Mouse (Mus musculus) neural tube, embryonic 13.5 days (tissue): ENCODE data around the gene Fgfr2. TPM values are rescaled to one million over a fixed set of nuclear protein-coding genes. Genes with fewer than 3 reads are reported as not detected.

Experiments
- ATAC-seq: fragments of 200-750 bp; cut with Nextera tagmentation; 2 replicates; pipeline ENCODE4 v1.8.0; 2017; ENCODE audit warnings: low read depth, mild to moderate bottlenecking, moderate TSS enrichment, moderate library complexity
- H3K27ac ChIP-seq: fragments of 300-500 bp; sonication (generic); replicated peaks from 2 replicates; pipeline ENCODE4 v1.5.1; 2015; ENCODE audit warnings: moderate library complexity, mild to moderate bottlenecking, inconsistent platforms
- H3K27me3 ChIP-seq: fragments of 300-500 bp; sonication (generic); 2 replicates; pipeline ENCODE4 v1.6.1; 2015; ENCODE audit warnings: mild to moderate bottlenecking, inconsistent platforms
- H3K36me3 ChIP-seq: fragments of 300-500 bp; sonication (generic); 2 replicates; pipeline ENCODE4 v1.6.1; 2015; ENCODE audit warnings: mild to moderate bottlenecking, inconsistent platforms
- H3K4me1 ChIP-seq: fragments of 300-500 bp; sonication (generic); replicated peaks from 2 replicates; pipeline ENCODE4 v1.6.1; 2015; ENCODE audit warnings: inconsistent platforms
- H3K4me2 ChIP-seq: fragments of 300-500 bp; sonication (generic); 2 replicates; pipeline ENCODE4 v1.6.1; 2015; ENCODE audit warnings: inconsistent platforms, mild to moderate bottlenecking, moderate library complexity
- H3K4me3 ChIP-seq: fragments of 300-500 bp; sonication (generic); 2 replicates; pipeline ENCODE4 v1.5.1; 2015; ENCODE audit warnings: mild to moderate bottlenecking, inconsistent platforms
- H3K9ac ChIP-seq: fragments of 300-500 bp; sonication (generic); 2 replicates; pipeline ENCODE4 v1.6.1; 2015; ENCODE audit warnings: moderate library complexity, mild to moderate bottlenecking, inconsistent platforms
- H3K9me3 ChIP-seq: fragments of 300-500 bp; sonication (generic); 2 replicates; pipeline ENCODE4 v1.6.1; 2016; ENCODE audit warnings: inconsistent platforms
- WGBS: fragments of 180-500 bp; shearing (Covaris S2); methylation state at CpG from one replicate; pipeline ENCODE4 v1.1.7; 2015; 5-methylcytosine and 5-hydroxymethylcytosine counted together
- polyA plus RNA-seq: library from polyadenylated mRNA; unstranded; fragments of >200 nt; fragmentation: Nextera tagmentation; extraction: Ambion mirVana; gene quantifications from 2 replicates; pipeline ENCODE4 v1.2.1, GENCODE M21; 2015

The Fgfr2 gene
- polyA plus RNA-seq, 1 experiment from 2014 or later, result 22.9 TPM

DNA sequence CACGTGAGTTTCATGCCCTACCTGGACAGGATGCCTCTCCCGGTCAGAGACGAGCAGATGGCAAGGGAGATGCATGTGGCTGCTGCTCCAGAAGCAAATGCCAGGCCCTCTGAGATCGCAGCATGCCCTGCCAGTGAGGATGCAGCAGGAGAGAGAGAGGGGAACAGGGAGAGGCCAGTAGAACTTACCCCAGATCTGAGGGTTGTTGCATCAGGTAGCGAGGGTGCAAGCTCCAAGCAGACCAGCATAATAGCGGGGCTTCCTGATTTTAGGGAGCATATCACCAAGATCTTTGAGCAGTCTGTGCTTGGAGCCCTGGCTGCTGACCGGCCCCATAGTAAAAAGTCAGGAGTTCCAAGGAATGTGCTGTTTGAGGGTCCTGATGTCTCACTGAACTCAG, 2497.8 kb downstream of the Fgfr2 start:
- H3K9ac ChIP-seq, result no peak overlapping the region
- H3K27ac ChIP-seq, result no peak overlapping the region
- H3K4me1 ChIP-seq, result no peaks in the 10 kb centered on the region; the same call in 1 of the 2 replicates
- no peaks in the 10 kb centered on the region for H3K9me3 ChIP-seq
- no peak for ATAC-seq
- H3K4me2 ChIP-seq, result no peak overlapping the region
- 83% methylated on average over 7 of the region's 7 CpGs for WGBS
- H3K4me3 ChIP-seq, result no peak overlapping the region
- H3K27me3 ChIP-seq, result no peaks in the 10 kb centered on the region
- no peaks in the 10 kb centered on the region for H3K36me3 ChIP-seq

DNA sequence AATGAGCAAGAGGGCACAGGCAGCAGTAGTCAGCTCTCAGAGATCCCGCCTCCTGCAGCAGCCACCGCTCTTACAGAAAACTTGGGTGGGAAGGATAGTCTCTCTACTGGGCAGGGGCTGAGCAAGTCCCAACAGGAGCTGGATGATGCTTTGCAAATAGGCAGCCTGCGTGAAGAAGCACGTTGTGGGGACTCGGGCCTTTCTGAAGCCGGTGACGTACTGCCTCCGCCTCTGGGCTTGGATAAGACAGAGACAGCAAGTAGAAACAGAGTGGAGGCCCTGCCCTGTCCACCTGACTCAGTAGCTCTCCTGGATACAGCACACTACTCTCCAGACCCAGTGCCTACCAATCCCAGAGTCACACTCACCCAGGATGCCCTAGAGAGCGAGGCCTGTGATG, 2498.9 kb downstream of the Fgfr2 start:
- H3K27ac ChIP-seq, result no peak overlapping the region
- no peaks in the 10 kb centered on the region for H3K9me3 ChIP-seq
- H3K9ac ChIP-seq, result no peak overlapping the region
- ATAC-seq, result no peak
- no peaks in the 10 kb centered on the region for H3K27me3 ChIP-seq
- H3K4me2 ChIP-seq, result no peak overlapping the region
- 90% methylated on average over 9 of the region's 9 CpGs for WGBS
- no peak overlapping the region for H3K4me3 ChIP-seq
- H3K36me3 ChIP-seq, result no peaks in the 10 kb centered on the region
- H3K4me1 ChIP-seq, result no peaks in the 10 kb centered on the region; the same call in 1 of the 2 replicates

DNA sequence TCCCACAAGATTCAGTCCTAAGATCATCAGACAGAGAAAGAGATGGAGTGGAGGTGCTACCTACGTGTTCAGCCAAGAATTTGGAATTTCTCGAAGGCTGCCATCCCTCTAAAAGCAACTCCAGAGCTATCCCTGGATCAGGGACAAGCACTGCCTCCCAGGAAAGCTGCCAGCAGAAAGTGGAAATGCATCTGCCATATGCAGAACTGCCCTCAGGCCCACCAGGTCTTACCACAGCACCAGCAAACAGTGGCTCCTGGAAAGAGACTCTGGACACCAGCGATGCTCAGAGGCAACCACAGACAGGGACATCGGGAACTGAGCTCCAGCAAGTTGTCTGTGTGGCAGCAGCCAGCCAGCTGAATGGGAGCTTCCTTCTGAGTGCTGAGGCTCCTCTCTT, 2500.8 kb downstream of the Fgfr2 start:
- 90% methylated on average over 4 of the region's 4 CpGs for WGBS
- no peak overlapping the region for H3K27ac ChIP-seq
- H3K9me3 ChIP-seq, result no peaks in the 10 kb centered on the region

DNA sequence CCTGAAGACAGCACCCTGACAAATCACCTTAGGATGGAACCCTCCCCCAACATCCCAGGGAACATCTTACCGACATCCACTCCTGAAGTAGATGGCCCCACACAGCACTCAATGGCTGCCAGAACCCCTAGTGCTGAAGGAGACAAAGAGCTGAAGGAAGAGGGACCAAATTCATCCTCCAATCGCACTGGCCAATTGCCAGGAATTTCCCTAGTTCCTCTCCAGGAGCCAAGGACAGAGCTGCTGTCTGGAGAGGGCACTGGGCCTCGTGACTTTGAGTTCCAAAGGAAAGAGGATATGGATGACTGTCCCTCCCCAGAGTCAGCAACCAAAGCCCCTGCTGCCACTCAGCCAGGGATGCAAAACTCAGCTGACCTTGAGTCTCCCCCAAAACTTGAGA, 2501.2 kb downstream of the Fgfr2 start:
- no peak for ATAC-seq
- Histone ChIP-seq H3K9ac (no peak overlapping the region), H3K27ac (no peak overlapping the region), H3K4me3 (no peak overlapping the region), H3K4me2 (no peak overlapping the region), H3K36me3 (no peaks in the 10 kb centered on the region), H3K4me1 (no peaks in the 10 kb centered on the region; the same call in 1 of the 2 replicates), H3K27me3 (no peaks in the 10 kb centered on the region), H3K9me3 (no peaks in the 10 kb centered on the region)
- 67% methylated on average over 3 of the region's 3 CpGs for WGBS

More for the DNA sequence above, 2500.8 kb downstream of the Fgfr2 start:
- no peaks in the 10 kb centered on the region for H3K27me3 ChIP-seq
- H3K4me1 ChIP-seq, result no peaks in the 10 kb centered on the region; the same call in 1 of the 2 replicates
- no peaks in the 10 kb centered on the region for H3K36me3 ChIP-seq
- no peak overlapping the region for H3K4me3 ChIP-seq
- no peak for ATAC-seq
- no peak overlapping the region for H3K9ac ChIP-seq
- H3K4me2 ChIP-seq, result no peak overlapping the region

DNA sequence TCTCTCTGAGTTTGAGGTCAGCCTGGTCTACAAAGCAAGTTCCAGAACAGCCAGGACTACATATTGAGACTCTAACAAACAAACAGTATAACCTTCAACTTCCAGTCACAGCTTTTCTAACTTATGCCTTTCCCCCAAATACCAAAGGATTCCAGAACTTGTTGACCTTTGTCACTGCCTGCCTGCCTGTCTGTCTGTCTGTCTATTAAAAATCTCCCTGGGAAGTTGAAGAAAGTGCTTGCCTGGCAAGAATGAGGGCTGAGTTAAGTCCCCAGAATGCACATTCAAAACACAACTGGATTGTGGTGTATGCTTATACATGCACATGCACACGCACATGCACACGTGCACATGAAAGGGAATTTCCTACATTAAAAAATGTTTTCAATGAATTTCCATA, 2502.1 kb downstream of the Fgfr2 start:
- ATAC-seq, result no peak
- Histone ChIP-seq H3K4me3 (no peak overlapping the region), H3K9me3 (no peaks in the 10 kb centered on the region), H3K4me1 (no peaks in the 10 kb centered on the region; the same call in 1 of the 2 replicates), H3K27me3 (no peaks in the 10 kb centered on the region), H3K9ac (no peak overlapping the region), H3K36me3 (no peaks in the 10 kb centered on the region), H3K27ac (no peak overlapping the region), H3K4me2 (no peak overlapping the region)
- WGBS, result 96% methylated on average over 2 of the region's 2 CpGs

DNA sequence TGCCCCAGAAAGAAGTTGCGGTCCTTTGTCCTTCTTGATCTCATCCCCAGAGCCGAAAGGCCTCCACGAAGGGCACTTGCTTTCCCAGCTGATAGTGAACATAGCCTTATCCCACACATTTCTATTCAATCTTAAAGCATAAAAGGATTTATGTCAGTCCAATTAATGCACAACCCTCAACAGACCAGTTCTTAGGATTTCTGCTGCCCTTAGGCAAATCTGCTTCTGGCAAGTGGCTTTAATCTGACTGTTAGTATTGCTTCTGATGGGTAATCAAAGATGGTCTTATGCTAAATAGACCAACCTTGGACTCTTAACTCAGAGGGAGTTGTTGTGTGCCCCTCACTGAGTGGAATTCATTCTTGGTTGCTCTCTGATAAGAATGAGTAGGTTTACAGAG, 2505.6 kb downstream of the Fgfr2 start:
- Histone ChIP-seq H3K4me2 (no peak overlapping the region), H3K4me3 (no peak overlapping the region), H3K9ac (no peak overlapping the region), H3K27me3 (no peaks in the 10 kb centered on the region), H3K27ac (no peak overlapping the region), H3K4me1 (peaks cover 8% of the 10 kb centered on the region), H3K9me3 (no peaks in the 10 kb centered on the region), H3K36me3 (no peaks in the 10 kb centered on the region)
- WGBS, result 92% methylated on average over 3 of the region's 3 CpGs
- no peak for ATAC-seq

DNA sequence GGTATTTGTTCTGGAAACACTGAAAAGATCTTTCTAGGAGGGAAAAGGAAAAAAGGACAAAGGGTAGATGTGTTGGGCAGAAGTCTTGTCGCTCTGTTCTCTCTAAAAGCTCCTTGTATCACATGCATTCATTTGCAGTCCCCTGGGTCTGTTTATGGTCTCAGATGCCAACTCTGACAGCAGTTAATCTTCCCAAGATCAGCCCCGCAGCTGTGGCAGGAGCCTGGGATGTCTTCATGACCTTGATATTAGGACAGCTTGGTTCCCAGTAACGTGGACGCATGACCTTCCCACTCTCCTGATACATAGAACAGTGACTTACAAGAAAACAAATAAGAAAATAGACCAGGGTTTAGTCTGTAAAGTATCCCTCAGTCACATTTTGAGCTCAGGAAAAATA, 2509.2 kb downstream of the Fgfr2 start:
- ATAC-seq, result no peak

DNA sequence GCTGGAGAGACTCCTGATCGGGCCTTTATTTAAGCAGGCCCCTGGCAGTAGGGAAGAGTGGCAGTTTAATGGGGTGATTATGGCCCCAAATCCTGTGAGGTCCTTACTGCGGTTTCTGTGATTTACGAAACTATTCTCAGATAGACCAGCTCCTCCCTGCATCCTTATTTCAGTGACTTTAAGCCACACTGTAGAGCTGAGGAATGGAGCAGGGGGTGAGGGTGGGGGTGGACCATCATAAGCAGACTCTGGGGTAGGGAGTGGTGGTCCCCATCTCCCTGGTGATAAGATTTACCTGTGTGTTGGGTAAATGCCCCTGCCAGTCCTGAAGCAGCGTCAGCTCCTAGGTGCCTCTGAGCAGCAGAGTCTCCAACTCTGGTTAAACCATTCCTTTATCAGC, 2516.2 kb downstream of the Fgfr2 start:
- no peak for ATAC-seq
- Histone ChIP-seq H3K4me2 (no peak overlapping the region), H3K9me3 (no peaks in the 10 kb centered on the region), H3K36me3 (no peaks in the 10 kb centered on the region), H3K4me3 (no peak overlapping the region), H3K27me3 (no peaks in the 10 kb centered on the region), H3K4me1 (0 out of 2 replicates have a peak, but pooled peaks cover 4% of the 10 kb centered on the region), H3K27ac (no peak overlapping the region), H3K9ac (no peak overlapping the region)
- 64% methylated on average over 4 of the region's 4 CpGs for WGBS

More for the DNA sequence above, 2509.2 kb downstream of the Fgfr2 start:
- Histone ChIP-seq H3K9ac (no peak overlapping the region), H3K4me2 (no peak overlapping the region), H3K27me3 (no peaks in the 10 kb centered on the region), H3K36me3 (no peaks in the 10 kb centered on the region), H3K27ac (no peak overlapping the region), H3K4me1 (peaks cover 8% of the 10 kb centered on the region), H3K4me3 (no peak overlapping the region), H3K9me3 (no peaks in the 10 kb centered on the region)
- 27% methylated on average over 4 of the region's 4 CpGs for WGBS

DNA sequence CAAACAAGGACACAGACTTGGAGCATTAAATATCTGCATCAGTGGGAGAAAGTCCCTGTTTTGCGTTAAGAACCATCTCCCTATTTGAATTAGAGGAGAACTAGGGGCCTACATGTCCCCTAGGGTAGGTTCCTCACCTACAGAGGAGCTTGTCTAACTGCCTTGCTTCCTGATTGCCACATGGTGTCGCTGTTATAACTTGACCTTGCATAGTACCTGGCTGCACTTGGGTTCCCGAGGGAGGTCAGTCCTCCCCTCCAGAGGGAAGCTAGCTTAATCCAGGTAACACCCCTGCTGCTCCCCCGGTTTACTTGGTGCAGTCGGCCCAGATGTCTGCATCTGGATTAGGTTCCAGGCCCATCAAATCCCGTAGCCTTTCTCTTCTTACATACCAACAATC, 2518.0 kb downstream of the Fgfr2 start:
- 0 out of 2 replicates have a peak, but pooled peaks cover 4% of the 10 kb centered on the region for H3K4me1 ChIP-seq
- H3K9ac ChIP-seq, result no peak overlapping the region
- H3K9me3 ChIP-seq, result no peaks in the 10 kb centered on the region
- no peaks in the 10 kb centered on the region for H3K27me3 ChIP-seq
- ATAC-seq, result no peak
- no peak overlapping the region for H3K4me2 ChIP-seq
- H3K4me3 ChIP-seq, result no peak overlapping the region
- WGBS, result 26% methylated on average over 6 of the region's 6 CpGs
- H3K36me3 ChIP-seq, result no peaks in the 10 kb centered on the region
- no peak overlapping the region for H3K27ac ChIP-seq

DNA sequence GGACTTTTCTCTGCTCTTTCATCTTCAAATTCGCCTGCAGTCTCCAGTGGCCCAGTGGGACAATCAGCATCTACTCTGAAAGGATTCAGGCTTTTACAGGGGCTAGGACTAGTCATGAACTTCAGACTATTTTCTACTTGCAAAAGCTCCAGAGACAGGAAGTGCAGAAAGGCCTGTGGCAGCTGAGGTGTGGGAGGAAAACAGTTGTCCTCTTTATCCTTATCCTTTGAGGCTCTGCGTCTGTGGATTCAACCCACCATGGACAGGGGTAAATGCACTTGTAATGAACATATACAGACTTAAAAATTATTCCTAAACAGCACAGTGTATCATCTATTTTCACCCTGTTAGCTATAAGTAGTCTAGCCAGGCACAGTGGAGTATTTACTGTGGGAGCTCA, 2518.8 kb downstream of the Fgfr2 start:
- ATAC-seq, result no peak
- Histone ChIP-seq H3K4me2 (no peak overlapping the region), H3K27me3 (no peaks in the 10 kb centered on the region), H3K36me3 (no peaks in the 10 kb centered on the region), H3K4me3 (no peak overlapping the region), H3K9ac (no peak overlapping the region), H3K9me3 (no peaks in the 10 kb centered on the region), H3K4me1 (0 out of 2 replicates have a peak, but pooled peaks cover 4% of the 10 kb centered on the region), H3K27ac (no peak overlapping the region)
- WGBS, result 78% methylated on average over 2 of the region's 2 CpGs

DNA sequence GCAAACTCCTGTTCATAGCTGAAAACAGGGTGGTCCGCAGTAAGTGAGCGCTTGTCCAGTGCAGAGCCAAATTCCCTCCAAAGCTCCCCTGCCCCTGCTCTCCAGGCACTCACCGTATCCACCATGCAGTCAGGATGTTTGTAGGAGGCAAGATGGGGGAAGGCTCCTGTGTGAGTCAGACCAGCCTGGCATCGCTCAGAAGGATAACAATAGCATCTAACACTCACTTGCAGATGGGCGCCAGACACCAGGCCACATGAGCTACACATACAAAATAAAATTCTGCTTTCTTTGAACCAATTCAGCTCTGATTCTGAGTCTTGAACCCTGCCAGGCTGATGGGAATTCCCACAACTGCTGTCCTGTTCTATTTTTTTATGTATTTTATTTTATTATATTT, 2519.6 kb downstream of the Fgfr2 start:
- no peaks in the 10 kb centered on the region for H3K27me3 ChIP-seq
- WGBS, result 88% methylated on average over 5 of the region's 5 CpGs
- 0 out of 2 replicates have a peak, but pooled peaks cover 4% of the 10 kb centered on the region for H3K4me1 ChIP-seq
- no peak overlapping the region for H3K4me2 ChIP-seq
- no peak for ATAC-seq
- no peaks in the 10 kb centered on the region for H3K9me3 ChIP-seq
- no peak overlapping the region for H3K27ac ChIP-seq
- H3K9ac ChIP-seq, result no peak overlapping the region
- H3K36me3 ChIP-seq, result no peaks in the 10 kb centered on the region
- H3K4me3 ChIP-seq, result no peak overlapping the region

DNA sequence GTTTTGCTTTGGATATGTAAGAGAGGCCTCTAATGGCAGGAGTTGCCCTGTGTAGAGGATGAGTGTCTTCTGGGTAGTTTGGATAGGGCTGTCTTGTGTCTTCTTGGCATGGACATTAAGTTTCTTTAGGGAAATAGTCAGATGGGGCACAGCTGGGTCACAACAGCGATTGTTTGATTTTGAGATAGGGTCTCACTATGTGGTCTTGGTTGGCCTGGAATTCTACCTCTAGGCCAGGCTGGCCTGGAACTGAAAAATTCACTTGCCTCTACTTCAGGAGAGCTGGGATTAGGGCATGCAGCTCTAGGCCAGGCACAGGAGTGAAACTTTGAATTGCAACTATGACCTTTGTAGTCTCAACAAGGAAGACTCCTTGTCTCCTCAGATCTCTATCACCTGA, 2520.3 kb downstream of the Fgfr2 start:
- Histone ChIP-seq H3K4me1 (0 out of 2 replicates have a peak, but pooled peaks cover 4% of the 10 kb centered on the region), H3K4me3 (no peak overlapping the region), H3K36me3 (no peaks in the 10 kb centered on the region), H3K9me3 (no peaks in the 10 kb centered on the region), H3K27ac (no peak overlapping the region), H3K9ac (no peak overlapping the region), H3K27me3 (no peaks in the 10 kb centered on the region), H3K4me2 (no peak overlapping the region)
- ATAC-seq, result no peak
- 83% methylated on average over 1 of the region's 1 CpGs for WGBS

DNA sequence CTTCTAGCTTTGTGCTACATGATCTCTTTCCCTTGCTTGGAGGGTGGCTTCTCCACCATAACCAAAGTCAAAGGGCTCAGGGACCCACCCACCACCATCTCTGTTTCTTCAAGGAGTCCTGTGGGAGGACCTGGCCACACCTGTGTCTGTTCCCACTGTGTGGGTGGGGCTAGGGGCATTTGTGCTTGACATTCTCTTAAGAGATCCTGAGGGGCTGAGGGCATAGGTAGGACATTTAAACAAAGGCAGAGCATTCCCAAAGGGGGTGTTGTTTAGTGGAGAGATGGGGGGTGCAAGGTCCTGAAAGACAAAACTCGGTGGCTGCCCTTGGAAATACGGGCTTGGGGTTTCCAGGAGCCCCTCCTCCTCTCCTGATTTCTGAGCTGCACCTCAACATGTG, 2522.6 kb downstream of the Fgfr2 start:
- Histone ChIP-seq H3K36me3 (no peaks in the 10 kb centered on the region), H3K9me3 (no peaks in the 10 kb centered on the region), H3K4me2 (no peak overlapping the region), H3K4me1 (peaks cover 7% of the 10 kb centered on the region; the same call in 1 of the 2 replicates), H3K27ac (no peak overlapping the region), H3K4me3 (no peak overlapping the region), H3K27me3 (no peaks in the 10 kb centered on the region), H3K9ac (no peak overlapping the region)
- 79% methylated on average over 2 of the region's 2 CpGs for WGBS
- no peak for ATAC-seq
